ENCODE assay signal across 8 mouse cellular contexts in genomic region chr19:6333761-6334595, GRCm38 (mm10). TPM values are rescaled to one million over a fixed set of nuclear protein-coding genes. Genes with fewer than 3 reads are reported as not detected.
DNase-seq lines count a peak whose midpoint lies in the region; ATAC-seq and TF ChIP-seq lines count a peak whose summit lies in the region.

No protein-coding gene starts in this region.

- 66% methylated on average over 9 of the region's 9 CpGs for WGBS in embryonic facial prominence, embryonic 11.5 days
- WGBS in hindbrain, postnatal 0 days = 71% methylated on average over 9 of the region's 9 CpGs

- no peaks in the 10 kb centered on the region for H3K9me3 ChIP-seq in embryonic facial prominence, embryonic 11.5 days (replicated peaks; ENCODE audit: control insufficient read depth, low read length)
- H3K9me3 ChIP-seq in hindbrain, postnatal 0 days (ENCODE audit: low read length) = no peaks in the 10 kb centered on the region

- H3K27me3 ChIP-seq in embryonic facial prominence, embryonic 11.5 days (ENCODE audit: control insufficient read depth, insufficient read depth, low read length) = no peaks in the 10 kb centered on the region
- no peaks in the 10 kb centered on the region for H3K27me3 ChIP-seq in hindbrain, postnatal 0 days (ENCODE audit: insufficient read depth, low read length)

- 0 out of 2 replicates have a peak, but pooled peaks have one; percentile 1 for ATAC-seq in embryonic facial prominence, embryonic 11.5 days (replicated peaks; ENCODE audit: insufficient number of reproducible peaks, low FRiP score, low TSS enrichment, low read depth)
- no peak for ATAC-seq in hindbrain, postnatal 0 days
- ATAC-seq in monocyte, adult 5-6 weeks (replicated peaks; ENCODE audit: insufficient number of reproducible peaks, low FRiP score, low TSS enrichment, poor library complexity, severe bottlenecking) = peak; percentile 0; the same call in 1 of the 2 replicates

- no peak for TF ChIP-seq CTCF in layer of hippocampus, adult 2 months (conservative IDR thresholded peaks at IDR 0.05)
- no peak for TF ChIP-seq CTCF in hindbrain, postnatal 0 days (IDR thresholded peaks at IDR 0.05; ENCODE audit: low read depth)

- intact Hi-C loops in gastrocnemius, postnatal 14 days (cut with DNase I; ENCODE audit: low total_unique reads) = no loop called here

- DNase-seq in layer of hippocampus, adult 2 months (ENCODE audit: low spot score in 2 of 2) = no peak
- DNase-seq in layer of hippocampus, adult 18-20 months (ENCODE audit: low spot score in 2 of 2) = no peak
- no peak for DNase-seq in embryonic facial prominence, embryonic 11.5 days (ENCODE audit: low spot score)
- DNase-seq in hindbrain, postnatal 0 days (ENCODE audit: low spot score) = no peak
- DNase-seq in gastrocnemius, postnatal 14 days = no peak
- DNase-seq in layer of hippocampus, adult 9-11 months = no peak
- no peak for DNase-seq in left cerebral cortex, adult 18-20 months (ENCODE audit: low spot score in 2 of 2)

- H3K36me3 ChIP-seq in embryonic facial prominence, embryonic 11.5 days (replicated peaks; ENCODE audit: control insufficient read depth, insufficient read depth, low read depth, low read length) = no peaks in the 10 kb centered on the region; the same call in 1 of the 2 replicates
- H3K36me3 ChIP-seq in hindbrain, postnatal 0 days (ENCODE audit: insufficient read depth, low read length) = peaks cover 15% of the 10 kb centered on the region

- peak overlapping the region; percentile 27 for H3K4me2 ChIP-seq in embryonic facial prominence, embryonic 11.5 days (ENCODE audit: low read depth, low read length)
- peak overlapping the region; percentile 96 for H3K4me2 ChIP-seq in hindbrain, postnatal 0 days (ENCODE audit: low read depth, low read length)

- H3K4me3 ChIP-seq in layer of hippocampus, adult 2 months = peak overlapping the region; percentile 98
- H3K4me3 ChIP-seq in embryonic facial prominence, embryonic 11.5 days (ENCODE audit: low read depth, low read length) = 0 out of 2 replicates have a peak overlapping the region, but pooled peaks have one; percentile 84
- H3K4me3 ChIP-seq in hindbrain, postnatal 0 days (ENCODE audit: low read length) = 0 out of 2 replicates have a peak overlapping the region, but pooled peaks have one; percentile 81

- H3K9ac ChIP-seq in embryonic facial prominence, embryonic 11.5 days (replicated peaks; ENCODE audit: low read length) = peak overlapping the region; percentile 32; the same call in 1 of the 2 replicates
- no peak overlapping the region for H3K9ac ChIP-seq in hindbrain, postnatal 0 days (replicated peaks; ENCODE audit: low read length)

- peak overlapping the region; percentile 89 for H3K27ac ChIP-seq in layer of hippocampus, adult 2 months
- H3K27ac ChIP-seq in embryonic facial prominence, embryonic 11.5 days (replicated peaks; ENCODE audit: low read depth, low read length) = peak overlapping the region; percentile 43; the same call in 1 of the 2 replicates
- peak overlapping the region; percentile 60 for H3K27ac ChIP-seq in hindbrain, postnatal 0 days

- H3K4me1 ChIP-seq in embryonic facial prominence, embryonic 11.5 days (ENCODE audit: control insufficient read depth, insufficient read depth, low read length) = peaks cover 4% of the 10 kb centered on the region
- peaks cover 7% of the 10 kb centered on the region for H3K4me1 ChIP-seq in hindbrain, postnatal 0 days (ENCODE audit: insufficient read depth, low read length)

RNA-seq across cellular contexts. Expression of gene Men1, which starts 0.8 kb away (rescaled TPM):
- 10 to 100 TPM; 63.3 to 72.1 TPM for total RNA-seq in layer of hippocampus, adult 2 months (2021)
- 10 to 100 TPM; 63.0 to 71.3 TPM for total RNA-seq in layer of hippocampus, adult 18-20 months (2021)
- polyA plus RNA-seq in embryonic facial prominence, embryonic 11.5 days (2014; fragmentation: Nextera tagmentation; extraction: Ambion mirVana) = 49.7 and 51.1 TPM in 2 replicates
- 69.6 and 93.4 TPM in 2 replicates for total RNA-seq in hindbrain, postnatal 0 days (2014; rRNA removed)
- 57.8 and 59.5 TPM in 2 replicates for polyA plus RNA-seq in hindbrain, postnatal 0 days (2015; fragmentation: Nextera tagmentation; extraction: Ambion mirVana)
- 14.1 to 22.5 TPM (median 17.8 TPM) in 3 replicates for total RNA-seq in monocyte, adult 5-6 weeks (2017)
- total RNA-seq in gastrocnemius, postnatal 14 days (2021) = 10 to 100 TPM; 10.1 to 11.4 TPM
- 10 to 100 TPM; 62.4 to 74.5 TPM for total RNA-seq in left cerebral cortex, adult 18-20 months (2021)

RNA-seq across cellular contexts. Expression of gene Map4k2, which starts 7.0 kb away (rescaled TPM):
- total RNA-seq in layer of hippocampus, adult 2 months (2021) = 100 to 1,000 TPM in 1 of 2 experiments, 10 to 100 TPM in 1; 81.9 to 105 TPM
- total RNA-seq in layer of hippocampus, adult 18-20 months (2021) = 10 to 100 TPM; 82.2 to 89.6 TPM
- polyA plus RNA-seq in embryonic facial prominence, embryonic 11.5 days (2014; fragmentation: Nextera tagmentation; extraction: Ambion mirVana) = 5.6 and 6.4 TPM in 2 replicates
- 102 TPM in 2 replicates for total RNA-seq in hindbrain, postnatal 0 days (2014; rRNA removed)
- 18.6 and 21.4 TPM in 2 replicates for polyA plus RNA-seq in hindbrain, postnatal 0 days (2015; fragmentation: Nextera tagmentation; extraction: Ambion mirVana)
- 119 to 200 TPM (median 169 TPM) in 3 replicates for total RNA-seq in monocyte, adult 5-6 weeks (2017)
- total RNA-seq in gastrocnemius, postnatal 14 days (2021) = 10 to 100 TPM in 1 of 2 experiments, 1 to 10 TPM in 1; 9.5 to 14.4 TPM
- 100 to 1,000 TPM in 1 of 2 experiments, 10 to 100 TPM in 1; 92.9 to 100 TPM for total RNA-seq in left cerebral cortex, adult 18-20 months (2021)

RNA-seq across cellular contexts. Expression of gene Cdc42bpg, which starts 27.7 kb away (rescaled TPM):
- 1 to 10 TPM; 5.0 to 5.6 TPM for total RNA-seq in layer of hippocampus, adult 2 months (2021)
- total RNA-seq in layer of hippocampus, adult 18-20 months (2021) = 1 to 10 TPM; 4.8 to 5.6 TPM
- polyA plus RNA-seq in embryonic facial prominence, embryonic 11.5 days (2014; fragmentation: Nextera tagmentation; extraction: Ambion mirVana) = 0.43 and 0.61 TPM in 2 replicates
- total RNA-seq in hindbrain, postnatal 0 days (2014; rRNA removed) = 3.1 and 6.0 TPM in 2 replicates
- 0.29 and 0.33 TPM in 2 replicates for polyA plus RNA-seq in hindbrain, postnatal 0 days (2015; fragmentation: Nextera tagmentation; extraction: Ambion mirVana)
- total RNA-seq in monocyte, adult 5-6 weeks (2017) = 1.9 to 4.3 TPM (median 2.2 TPM) in 3 replicates
- total RNA-seq in gastrocnemius, postnatal 14 days (2021) = 1 to 10 TPM; 3.4 to 3.9 TPM
- total RNA-seq in left cerebral cortex, adult 18-20 months (2021) = 1 to 10 TPM; 4.2 to 4.8 TPM

RNA-seq across cellular contexts. Expression of gene Sf1, which starts 29.5 kb away (rescaled TPM):
- 100 to 1,000 TPM; 208 to 222 TPM for total RNA-seq in layer of hippocampus, adult 2 months (2021)
- total RNA-seq in layer of hippocampus, adult 18-20 months (2021) = 100 to 1,000 TPM; 196 to 207 TPM
- polyA plus RNA-seq in embryonic facial prominence, embryonic 11.5 days (2014; fragmentation: Nextera tagmentation; extraction: Ambion mirVana) = 157 and 172 TPM in 2 replicates
- total RNA-seq in hindbrain, postnatal 0 days (2014; rRNA removed) = 89.0 and 89.4 TPM in 2 replicates
- polyA plus RNA-seq in hindbrain, postnatal 0 days (2015; fragmentation: Nextera tagmentation; extraction: Ambion mirVana) = 80.2 and 84.9 TPM in 2 replicates
- total RNA-seq in monocyte, adult 5-6 weeks (2017) = 222 to 393 TPM (median 317 TPM) in 3 replicates
- 10 to 100 TPM; 75.1 to 80.9 TPM for total RNA-seq in gastrocnemius, postnatal 14 days (2021)
- 100 to 1,000 TPM; 188 to 211 TPM for total RNA-seq in left cerebral cortex, adult 18-20 months (2021)

RNA-seq across cellular contexts. Expression of gene Pygm, which starts 50.2 kb away (rescaled TPM):
- total RNA-seq in layer of hippocampus, adult 2 months (2021) = 10 to 100 TPM; 13.0 to 18.8 TPM
- total RNA-seq in layer of hippocampus, adult 18-20 months (2021) = 10 to 100 TPM; 26.4 to 27.2 TPM
- polyA plus RNA-seq in embryonic facial prominence, embryonic 11.5 days (2014; fragmentation: Nextera tagmentation; extraction: Ambion mirVana) = 1.4 and 2.8 TPM in 2 replicates
- total RNA-seq in hindbrain, postnatal 0 days (2014; rRNA removed) = 11.9 and 18.3 TPM in 2 replicates
- polyA plus RNA-seq in hindbrain, postnatal 0 days (2015; fragmentation: Nextera tagmentation; extraction: Ambion mirVana) = 10.4 and 12.6 TPM in 2 replicates
- total RNA-seq in monocyte, adult 5-6 weeks (2017) = 4.5 to 17.7 TPM (median 7.7 TPM) in 3 replicates
- 1,000 to 10,000 TPM; 4,021 to 4,833 TPM for total RNA-seq in gastrocnemius, postnatal 14 days (2021)
- total RNA-seq in left cerebral cortex, adult 18-20 months (2021) = 10 to 100 TPM; 32.6 to 37.9 TPM
